Mouse (Mus musculus) midbrain, embryonic 13.5 days (tissue): ENCODE measurements around the gene Psma5. TPM values are rescaled to one million over a fixed set of nuclear protein-coding genes. Genes with fewer than 3 reads are reported as not detected.
"Not testable (repeated sequence)": the region's sequence is repeated elsewhere in the genome, so short reads cannot be mapped to it uniquely, and the experiment has no call there.

ENCODE experiments used
- ATAC-seq: fragments of 200-750 bp; cut with Nextera tagmentation; 2 replicates; pipeline ENCODE4 v1.8.0; 2017; ENCODE audit warnings: mild to moderate bottlenecking, moderate TSS enrichment, moderate library complexity
- H3K27ac ChIP-seq: fragments of 300-500 bp; sonication (generic); 2 replicates; pipeline ENCODE4 v1.5.1; 2015; ENCODE audit warnings: inconsistent platforms, mild to moderate bottlenecking, moderate library complexity
- H3K27me3 ChIP-seq: fragments of 300-500 bp; sonication (generic); 2 replicates; pipeline ENCODE4 v1.6.1; 2015; ENCODE audit warnings: mild to moderate bottlenecking, inconsistent platforms
- H3K36me3 ChIP-seq: fragments of 300-500 bp; sonication (generic); 2 replicates; pipeline ENCODE4 v1.6.1; 2015; ENCODE audit warnings: mild to moderate bottlenecking, inconsistent platforms
- H3K4me1 ChIP-seq: fragments of 300-500 bp; sonication (generic); replicated peaks from 2 replicates; pipeline ENCODE4 v1.6.1; 2015; ENCODE audit warnings: inconsistent platforms
- H3K4me2 ChIP-seq: fragments of 300-500 bp; sonication (generic); replicated peaks from 2 replicates; pipeline ENCODE4 v1.6.1; 2015; ENCODE audit warnings: moderate library complexity, mild to moderate bottlenecking, inconsistent platforms
- H3K4me3 ChIP-seq: fragments of 300-500 bp; sonication (generic); replicated peaks from 2 replicates; pipeline ENCODE4 v1.5.1; 2015; ENCODE audit warnings: mild to moderate bottlenecking, inconsistent platforms
- H3K9ac ChIP-seq: fragments of 300-500 bp; sonication (generic); replicated peaks from 2 replicates; pipeline ENCODE4 v1.6.1; 2015; ENCODE audit warnings: mild to moderate bottlenecking, inconsistent platforms
- H3K9me3 ChIP-seq: fragments of 300-500 bp; sonication (generic); 2 replicates; pipeline ENCODE4 v1.6.1; 2016; ENCODE audit warnings: mild to moderate bottlenecking, inconsistent platforms
- WGBS: fragments of 180-500 bp; shearing (Covaris S2); methylation state at CpG from one replicate; pipeline ENCODE4 v1.1.7; 2015; 5-methylcytosine and 5-hydroxymethylcytosine counted together
- polyA plus RNA-seq: library from polyadenylated mRNA; unstranded; fragments of >200 nt; fragmentation: Nextera tagmentation; extraction: Ambion mirVana; gene quantifications from 2 replicates; pipeline ENCODE4 v1.2.1, GENCODE M21; 2015

Psma5 gene
- polyA plus RNA-seq, 1 experiment from 2014 or later, result 257 TPM

- Histone ChIP-seq H3K27ac (no peak within 1 kb of the TSS), H3K4me1 (peaks cover 14% of the 10 kb centered on the region), H3K4me2 (peak within 1 kb of the TSS; percentile 64), H3K36me3 (no peaks in the 10 kb centered on the region), H3K9ac (peak within 1 kb of the TSS; percentile 54), H3K27me3 (peaks cover 56% of the 10 kb centered on the region), H3K4me3 (peak within 1 kb of the TSS; percentile 44), H3K9me3 (no peaks in the 10 kb centered on the region)
- WGBS, result 2% methylated on average over 43 of the region's 44 CpGs
- peak; percentile 45 for ATAC-seq
Measured at GRCm38 (mm10) chr3:108226558-108227350, 30.0 kb upstream of the Psma5 start, which contains the start of gene Sypl2. Gene Sypl2, minus strand, starts transcription at chr3:108226648.

DNA sequence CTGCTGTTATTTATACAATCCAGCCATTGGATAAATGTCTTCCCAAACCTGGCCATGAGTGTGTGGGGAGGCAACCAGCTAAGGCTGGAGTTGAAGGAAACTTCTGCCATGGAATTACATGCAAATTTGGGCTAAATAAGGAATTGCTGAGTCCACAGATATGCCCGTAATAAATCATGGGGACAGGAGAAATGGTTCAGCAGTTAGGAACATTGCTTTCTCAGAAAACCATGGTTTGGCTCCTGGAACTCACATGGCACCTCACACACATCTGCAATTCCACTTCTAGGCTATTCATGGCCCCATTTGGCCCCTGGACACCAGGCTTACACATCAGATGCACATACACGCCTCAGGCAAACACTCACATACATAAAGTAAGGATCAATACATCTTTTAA, 29.2 kb upstream of the Psma5 start:
- no peaks in the 10 kb centered on the region for H3K36me3 ChIP-seq
- no peak for ATAC-seq
- H3K4me1 ChIP-seq, result peaks cover 14% of the 10 kb centered on the region
- 81% methylated on average over 2 of the region's 2 CpGs for WGBS
- no peak overlapping the region for H3K27ac ChIP-seq
- H3K27me3 ChIP-seq, result peaks cover 49% of the 10 kb centered on the region
- no peak overlapping the region for H3K9ac ChIP-seq
- 0 out of 2 replicates have a peak overlapping the region, but pooled peaks have one; percentile 64 for H3K4me2 ChIP-seq
- H3K4me3 ChIP-seq, result no peak overlapping the region
- no peaks in the 10 kb centered on the region for H3K9me3 ChIP-seq

- ATAC-seq, result no peak
- 83% methylated on average over 4 of the region's 4 CpGs for WGBS
- H3K27ac ChIP-seq, result no peak overlapping the region
- H3K27me3 ChIP-seq, result peaks cover 14% of the 10 kb centered on the region
- no peak overlapping the region for H3K9ac ChIP-seq
- no peak overlapping the region for H3K4me2 ChIP-seq
- no peaks in the 10 kb centered on the region for H3K36me3 ChIP-seq
- no peaks in the 10 kb centered on the region for H3K9me3 ChIP-seq
- H3K4me3 ChIP-seq, result no peak overlapping the region
- H3K4me1 ChIP-seq, result peaks cover 4% of the 10 kb centered on the region
Measured at GRCm38 (mm10) chr3:108231646-108232045, 25.1 kb upstream of the Psma5 start.

GRCm38 (mm10) chr3:108237474-108238102, 19.1 kb upstream of the Psma5 start:
- not testable (repeated sequence) for H3K9ac ChIP-seq, ATAC-seq, H3K27ac ChIP-seq, H3K36me3 ChIP-seq, H3K9me3 ChIP-seq, H3K4me3 ChIP-seq, H3K27me3 ChIP-seq, H3K4me2 ChIP-seq, H3K4me1 ChIP-seq
- WGBS, result 91% methylated on average over 4 of the region's 4 CpGs

GRCm38 (mm10) chr3:108241243-108241839, 15.4 kb upstream of the Psma5 start:
- H3K9me3 ChIP-seq, result no peaks in the 10 kb centered on the region
- no peaks in the 10 kb centered on the region for H3K27me3 ChIP-seq
- H3K4me2 ChIP-seq, result no peak overlapping the region
- H3K9ac ChIP-seq, result no peak overlapping the region
- no peaks in the 10 kb centered on the region for H3K4me1 ChIP-seq
- H3K27ac ChIP-seq, result no peak overlapping the region
- H3K36me3 ChIP-seq, result no peaks in the 10 kb centered on the region
- 92% methylated on average over 3 of the region's 3 CpGs for WGBS
- H3K4me3 ChIP-seq, result no peak overlapping the region
- ATAC-seq, result no peak

DNA sequence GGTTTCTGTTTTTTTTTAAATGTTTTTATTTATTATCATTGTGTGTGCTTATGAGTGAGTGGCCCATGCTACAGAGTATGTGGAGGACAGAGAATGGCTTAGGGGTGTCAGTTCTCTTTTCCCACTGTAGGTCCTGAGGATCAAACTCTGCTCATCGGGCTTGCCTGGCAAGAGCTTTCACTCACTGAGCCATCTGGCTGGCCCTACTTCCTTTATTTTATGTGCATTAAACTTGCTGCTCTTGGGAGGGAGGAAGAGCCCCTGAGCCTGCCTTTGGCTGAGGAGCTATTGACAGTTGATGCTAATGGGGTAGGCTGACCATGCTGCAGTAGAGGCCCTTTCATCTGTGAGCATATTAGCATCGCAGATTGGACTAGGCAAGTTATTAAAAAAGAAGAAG, 9.9 kb upstream of the Psma5 start:
- no peak overlapping the region for H3K9ac ChIP-seq

GRCm38 (mm10) chr3:108257831-108258500, 1.2 kb downstream of the Psma5 start:
- Histone ChIP-seq H3K36me3 (peaks cover 8% of the 10 kb centered on the region), H3K4me3 (peak overlapping the region; percentile 99), H3K27ac (no peak overlapping the region), H3K27me3 (no peaks in the 10 kb centered on the region), H3K4me1 (peaks cover 25% of the 10 kb centered on the region), H3K9me3 (no peaks in the 10 kb centered on the region), H3K4me2 (peak overlapping the region; percentile 79), H3K9ac (peak overlapping the region; percentile 96)
- ATAC-seq, result no peak
- WGBS, result 83% methylated on average over 3 of the region's 3 CpGs

More for the DNA sequence above, 9.9 kb upstream of the Psma5 start:
- Histone ChIP-seq H3K4me1 (no peaks in the 10 kb centered on the region), H3K9me3 (no peaks in the 10 kb centered on the region), H3K27me3 (no peaks in the 10 kb centered on the region), H3K36me3 (no peaks in the 10 kb centered on the region), H3K27ac (no peak overlapping the region), H3K4me2 (no peak overlapping the region), H3K4me3 (no peak overlapping the region)
- WGBS, result 86% methylated on average over 2 of the region's 2 CpGs
- ATAC-seq, result no peak

- ATAC-seq, result no peak
- H3K4me2 ChIP-seq, result no peak overlapping the region
- no peak overlapping the region for H3K27ac ChIP-seq
- H3K9ac ChIP-seq, result no peak overlapping the region
- no peaks in the 10 kb centered on the region for H3K27me3 ChIP-seq
- H3K36me3 ChIP-seq, result peaks cover 14% of the 10 kb centered on the region
- 74% methylated on average over 3 of the region's 3 CpGs for WGBS
- H3K4me1 ChIP-seq, result peaks cover 25% of the 10 kb centered on the region
- H3K4me3 ChIP-seq, result no peak overlapping the region
- no peaks in the 10 kb centered on the region for H3K9me3 ChIP-seq
Measured at GRCm38 (mm10) chr3:108259319-108259718, 2.6 kb downstream of the Psma5 start.

GRCm38 (mm10) chr3:108279495-108279894, 22.8 kb downstream of the Psma5 start:
- not testable (repeated sequence) for H3K4me1 ChIP-seq, H3K4me2 ChIP-seq, H3K9me3 ChIP-seq, H3K9ac ChIP-seq, H3K4me3 ChIP-seq, ATAC-seq, H3K27me3 ChIP-seq, H3K27ac ChIP-seq
- peaks cover 45% of the 10 kb centered on the region for H3K36me3 ChIP-seq
- WGBS, result 83% methylated on average over 5 of the region's 5 CpGs

GRCm38 (mm10) chr3:108282401-108283240, 25.9 kb downstream of the Psma5 start:
- Histone ChIP-seq H3K27me3 (no peaks in the 10 kb centered on the region), H3K9me3 (no peaks in the 10 kb centered on the region), H3K4me3 (peak overlapping the region; percentile 98), H3K9ac (peak overlapping the region; percentile 64), H3K27ac (peak overlapping the region; percentile 91), H3K4me1 (peaks cover 39% of the 10 kb centered on the region), H3K36me3 (peaks cover 19% of the 10 kb centered on the region), H3K4me2 (peak overlapping the region; percentile 71)
- ATAC-seq, result no peak
- WGBS, result 27% methylated on average over 12 of the region's 12 CpGs

DNA sequence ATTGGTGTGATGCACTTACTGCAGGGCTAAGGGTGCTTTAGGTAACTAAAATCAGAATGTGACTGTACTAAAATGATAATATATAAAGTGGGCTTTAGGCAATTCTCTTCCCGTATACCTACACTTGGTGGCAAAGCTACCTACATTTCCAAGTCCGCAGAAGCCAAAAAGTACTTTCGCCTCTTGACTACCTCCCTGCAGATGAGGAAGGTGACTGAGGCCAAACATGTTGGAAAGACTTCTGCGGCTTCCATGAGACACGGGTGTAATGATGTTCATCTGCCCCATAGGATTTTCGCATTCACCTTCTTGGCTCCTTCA, 26.5 kb downstream of the Psma5 start:
- no peaks in the 10 kb centered on the region for H3K9me3 ChIP-seq
- H3K4me2 ChIP-seq, result peak overlapping the region; percentile 71
- H3K36me3 ChIP-seq, result peaks cover 14% of the 10 kb centered on the region
- H3K27ac ChIP-seq, result peak overlapping the region; percentile 91
- 12% methylated on average over 6 of the region's 6 CpGs for WGBS
- H3K4me1 ChIP-seq, result peaks cover 45% of the 10 kb centered on the region
- no peak for ATAC-seq
- peak overlapping the region; percentile 64 for H3K9ac ChIP-seq
- peak overlapping the region; percentile 98 for H3K4me3 ChIP-seq
- no peaks in the 10 kb centered on the region for H3K27me3 ChIP-seq
